Mouse (Mus musculus) hindbrain, embryonic 15.5 days (tissue): ENCODE results near the gene Tdpoz1. TPM values are rescaled to one million over a fixed set of nuclear protein-coding genes. Genes with fewer than 3 reads are reported as not detected.
"Not testable (repeated sequence)": the region's sequence is repeated elsewhere in the genome, so short reads cannot be mapped to it uniquely, and the experiment has no call there.

Experiments used
- ATAC-seq: fragments of 200-750 bp; cut with Nextera tagmentation; 2 replicates; pipeline ENCODE4 v1.8.0; 2017; ENCODE audit warnings: low read depth, moderate number of reproducible peaks, moderate TSS enrichment; ENCODE audit not compliant: low FRiP score
- H3K27ac ChIP-seq: fragments of 300-500 bp; sonication (generic); replicated peaks from 2 replicates; pipeline ENCODE4 v1.5.1; 2015; ENCODE audit warnings: mild to moderate bottlenecking, inconsistent platforms
- H3K27me3 ChIP-seq: fragments of 300-500 bp; sonication (generic); 2 replicates; pipeline ENCODE4 v1.6.1; 2015; ENCODE audit warnings: control low read depth, inconsistent platforms
- H3K36me3 ChIP-seq: fragments of 300-500 bp; sonication (generic); 2 replicates; pipeline ENCODE4 v1.6.1; 2015; ENCODE audit warnings: control low read depth, inconsistent platforms
- H3K4me1 ChIP-seq: fragments of 300-500 bp; sonication (generic); replicated peaks from 2 replicates; pipeline ENCODE4 v1.6.1; 2015; ENCODE audit warnings: control low read depth, inconsistent platforms
- H3K4me2 ChIP-seq: fragments of 300-500 bp; sonication (generic); 2 replicates; pipeline ENCODE4 v1.6.1; 2015; ENCODE audit warnings: moderate library complexity, mild to moderate bottlenecking, inconsistent platforms
- H3K4me3 ChIP-seq: fragments of 300-500 bp; sonication (generic); 2 replicates; pipeline ENCODE4 v1.5.1; 2015; ENCODE audit warnings: mild to moderate bottlenecking, inconsistent platforms
- H3K9ac ChIP-seq: fragments of 300-500 bp; sonication (generic); 2 replicates; pipeline ENCODE4 v1.6.1; 2015; ENCODE audit warnings: inconsistent platforms
- H3K9me3 ChIP-seq: fragments of 300-500 bp; sonication (generic); 2 replicates; pipeline ENCODE4 v1.6.1; 2016; ENCODE audit warnings: control low read depth, inconsistent platforms
- WGBS: fragments of 180-500 bp; shearing (Covaris S2); methylation state at CpG from one replicate; pipeline ENCODE4 v1.1.7; 2015; 5-methylcytosine and 5-hydroxymethylcytosine counted together
- polyA plus RNA-seq: library from polyadenylated mRNA; unstranded; fragments of >200 nt; fragmentation: Nextera tagmentation; extraction: Ambion mirVana; gene quantifications from 2 replicates; pipeline ENCODE4 v1.2.1, GENCODE M21; 2015

Tdpoz1 gene
- polyA plus RNA-seq, result not detected in 2 replicates

DNA sequence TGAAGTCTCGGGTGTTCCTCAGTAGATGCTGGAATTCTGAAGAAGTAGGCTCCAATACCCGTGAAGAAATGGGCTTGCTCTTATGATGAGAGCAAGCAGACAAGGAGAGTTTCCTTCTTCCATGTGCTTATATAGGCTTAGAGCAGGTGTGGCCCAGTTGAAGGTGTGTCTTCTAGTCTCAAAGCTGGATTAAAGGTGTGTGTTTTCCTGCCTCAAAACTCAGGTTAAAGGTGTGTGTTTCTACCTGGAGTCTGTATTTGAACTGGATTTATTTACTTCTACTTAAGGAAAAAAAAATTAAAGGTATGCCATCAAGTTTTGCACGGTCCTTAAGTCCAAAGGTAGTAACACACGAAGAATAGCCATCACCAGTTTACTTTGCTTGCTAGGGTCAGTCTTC, at the start of gene Tdpoz1:
TSS of gene Tdpoz1 (minus strand) at position 101 of the 400 bp plus-strand sequence.
- H3K9ac ChIP-seq, ATAC-seq, H3K4me2 ChIP-seq, H3K4me1 ChIP-seq, H3K4me3 ChIP-seq, H3K27ac ChIP-seq, H3K27me3 ChIP-seq, H3K36me3 ChIP-seq, H3K9me3 ChIP-seq: not testable (repeated sequence)
- WGBS, result 80% methylated on average over 3 of the region's 4 CpGs

- H3K4me3 ChIP-seq, H3K9me3 ChIP-seq, H3K27me3 ChIP-seq, H3K36me3 ChIP-seq, ATAC-seq, H3K4me2 ChIP-seq, H3K9ac ChIP-seq, H3K27ac ChIP-seq, H3K4me1 ChIP-seq: not testable (repeated sequence)
- WGBS, result 95% methylated on average over 2 of the region's 2 CpGs
Measured at GRCm38 (mm10) chr3:93708969-93709637, 33.0 kb upstream of the Tdpoz1 start.

- 76% methylated on average over 1 of the region's 2 CpGs for WGBS
- not testable (repeated sequence) for H3K4me2 ChIP-seq, ATAC-seq, H3K27me3 ChIP-seq, H3K27ac ChIP-seq, H3K36me3 ChIP-seq, H3K4me3 ChIP-seq, H3K4me1 ChIP-seq, H3K9ac ChIP-seq, H3K9me3 ChIP-seq
Measured at GRCm38 (mm10) chr3:93692970-93693369, 16.9 kb upstream of the Tdpoz1 start, which contains the start of gene Gm37596. TSS of gene Gm37596 (minus strand) at chr3:93693070.

DNA sequence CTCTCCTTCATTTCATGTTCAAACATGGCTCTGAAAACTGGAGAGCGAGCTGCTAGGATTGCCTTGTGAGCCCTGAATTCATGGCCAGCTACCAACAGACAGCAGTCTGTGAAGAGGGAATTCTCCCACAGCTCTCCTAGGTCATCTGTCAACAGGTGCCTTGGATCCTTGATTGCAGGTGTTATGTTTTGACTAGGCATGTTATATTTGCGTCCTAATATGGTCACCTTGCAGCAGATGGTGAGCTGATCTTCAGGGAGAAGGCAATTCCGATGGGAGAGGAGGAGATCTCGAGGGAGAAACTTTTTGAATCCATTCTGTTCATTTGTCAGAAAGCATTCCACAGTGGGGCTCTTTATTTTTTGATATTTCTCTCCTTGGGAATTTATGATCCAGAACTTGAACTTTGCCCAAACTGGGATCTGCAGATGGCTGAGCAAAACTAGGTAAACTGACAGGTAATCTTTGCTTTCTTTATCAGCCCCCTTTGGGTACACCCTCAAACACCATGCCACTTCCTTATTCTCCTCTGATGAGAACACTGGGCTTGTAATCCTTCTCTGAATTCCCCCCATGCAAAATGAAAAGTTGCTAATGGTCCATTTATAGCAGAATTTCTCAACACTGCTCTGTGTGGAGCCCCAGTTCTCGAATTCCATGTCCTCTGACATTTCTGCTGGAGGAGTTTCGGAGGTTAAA, 5.2 kb downstream of the Tdpoz1 start:
- ATAC-seq, H3K27me3 ChIP-seq, H3K9me3 ChIP-seq, H3K4me2 ChIP-seq, H3K36me3 ChIP-seq, H3K27ac ChIP-seq, H3K4me1 ChIP-seq, H3K4me3 ChIP-seq, H3K9ac ChIP-seq: not testable (repeated sequence)
- WGBS, result 82% methylated on average over 5 of the region's 6 CpGs

- no peak for ATAC-seq
- Histone ChIP-seq H3K4me3 (no peak overlapping the region), H3K9me3 (no peaks in the 10 kb centered on the region), H3K4me1 (no peaks in the 10 kb centered on the region), H3K27me3 (no peaks in the 10 kb centered on the region), H3K27ac (no peak overlapping the region), H3K36me3 (no peaks in the 10 kb centered on the region), H3K9ac (no peak overlapping the region), H3K4me2 (no peak overlapping the region)
- 83% methylated on average over 1 of the region's 1 CpGs for WGBS
Measured at GRCm38 (mm10) chr3:93654260-93654659, 21.9 kb downstream of the Tdpoz1 start.

GRCm38 (mm10) chr3:93652586-93652985, 23.5 kb downstream of the Tdpoz1 start, which contains the start of gene Tdpoz2:
TSS of gene Tdpoz2 (minus strand) at chr3:93652686.
- WGBS, result 86% methylated on average over 3 of the region's 3 CpGs

DNA sequence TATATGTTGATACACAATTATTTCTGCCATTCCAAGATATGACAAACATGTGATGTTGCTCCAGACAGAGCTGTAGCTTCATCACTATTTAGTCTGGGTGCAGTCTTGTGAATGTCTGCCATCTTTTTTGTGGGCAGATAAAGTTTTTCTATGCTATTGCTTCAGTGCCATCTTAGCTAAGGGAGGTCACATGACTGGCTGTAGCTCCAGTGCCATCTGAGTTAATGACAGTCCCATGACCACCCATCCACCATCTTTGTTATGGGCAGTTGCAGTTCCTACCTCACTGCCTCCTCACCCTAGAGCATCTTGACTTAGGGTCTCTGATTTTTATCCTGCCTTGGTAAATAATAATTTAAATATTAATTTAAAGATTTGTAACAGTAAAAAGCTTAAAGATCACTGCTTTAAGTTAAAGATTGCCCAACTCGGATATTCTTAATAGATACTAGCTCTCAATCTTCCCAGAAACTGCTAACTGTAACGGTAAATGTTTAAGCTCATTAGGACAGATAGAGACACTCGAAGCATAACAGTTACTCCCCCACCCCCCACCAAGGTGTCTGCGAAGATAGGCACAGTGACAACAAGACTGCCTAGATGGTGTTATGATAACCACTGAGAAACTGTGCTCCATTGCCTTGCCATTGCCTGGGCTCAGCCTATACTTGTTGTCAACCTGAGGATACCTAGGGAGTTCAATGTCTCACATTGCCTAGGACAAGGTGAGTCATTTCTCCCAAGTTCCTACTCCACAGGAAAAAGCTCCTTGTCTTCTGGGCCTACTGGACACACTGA, 45.0 kb downstream of the Tdpoz1 start:
- WGBS, result 90% methylated on average over 4 of the region's 4 CpGs

More at GRCm38 (mm10) chr3:93652586-93652985, 23.5 kb downstream of the Tdpoz1 start, which contains the start of gene Tdpoz2:
- no peaks in the 10 kb centered on the region for H3K4me1 ChIP-seq
- no peak within 1 kb of the TSS for H3K27ac ChIP-seq
- H3K4me3 ChIP-seq, result no peak within 1 kb of the TSS
- H3K36me3 ChIP-seq, result no peaks in the 10 kb centered on the region
- no peak within 1 kb of the TSS for H3K9ac ChIP-seq
- H3K4me2 ChIP-seq, result no peak within 1 kb of the TSS
- H3K9me3 ChIP-seq, result no peaks in the 10 kb centered on the region
- no peaks in the 10 kb centered on the region for H3K27me3 ChIP-seq
- no peak for ATAC-seq

More for the DNA sequence above, 45.0 kb downstream of the Tdpoz1 start:
- not testable (repeated sequence) for ATAC-seq, H3K4me2 ChIP-seq, H3K27ac ChIP-seq, H3K9me3 ChIP-seq, H3K27me3 ChIP-seq, H3K4me1 ChIP-seq, H3K4me3 ChIP-seq, H3K9ac ChIP-seq, H3K36me3 ChIP-seq

Other genes starting within 250 kb of the Tdpoz1 start
- 1.2 TPM in 2 replicates for gene Tchh, start 234.0 kb downstream of the Tdpoz1 start, polyA plus RNA-seq
- 0.06 TPM in 1 of 2 replicates, not detected in the other for gene Tchhl1, start 207.6 kb downstream of the Tdpoz1 start, polyA plus RNA-seq
- gene S100a11, start 155.8 kb downstream of the Tdpoz1 start, polyA plus RNA-seq, result 206 and 231 TPM in 2 replicates
- 168 and 205 TPM in 2 replicates for gene S100a10, start 121.2 kb downstream of the Tdpoz1 start, polyA plus RNA-seq
- gene Tdpoz2, start 23.6 kb downstream of the Tdpoz1 start, polyA plus RNA-seq, result not detected in 2 replicates
- not detected in 2 replicates for gene Gm37596, start 16.8 kb upstream of the Tdpoz1 start, polyA plus RNA-seq
- not detected in 2 replicates for gene Gm5773, start 96.7 kb upstream of the Tdpoz1 start, polyA plus RNA-seq
- not detected in 2 replicates for gene Tdpoz4, start 120.1 kb upstream of the Tdpoz1 start, polyA plus RNA-seq
- not detected in 2 replicates for gene Tdpoz3, start 149.7 kb upstream of the Tdpoz1 start, polyA plus RNA-seq